Mouse (Mus musculus) CD4-positive, CD25-positive, alpha-beta regulatory T cell, adult 2 months (primary cell): ENCODE measurements around the gene Usp17ld.
"Not testable (repeated sequence)": the region's sequence is repeated elsewhere in the genome, so short reads cannot be mapped to it uniquely, and the experiment has no call there.

ENCODE experiments used
- DNase-seq: peaks from one replicate; pipeline ENCODE4 v3.0.0-alpha.2; 2012; ENCODE audit warnings: low read depth, low spot score

Gene Usp17ld

GRCm38 (mm10) chr7:103252405-103252804 lies at the start of gene Usp17ld:
TSS of gene Usp17ld (minus strand) at chr7:103252505.
- DNase-seq = not testable (repeated sequence)

- DNase-seq = no peak
Measured at GRCm38 (mm10) chr7:103216696-103217095, 35.6 kb downstream of the Usp17ld start, which contains the start of gene Olfr594. TSS of gene Olfr594 (plus strand) at chr7:103216996.

DNA sequence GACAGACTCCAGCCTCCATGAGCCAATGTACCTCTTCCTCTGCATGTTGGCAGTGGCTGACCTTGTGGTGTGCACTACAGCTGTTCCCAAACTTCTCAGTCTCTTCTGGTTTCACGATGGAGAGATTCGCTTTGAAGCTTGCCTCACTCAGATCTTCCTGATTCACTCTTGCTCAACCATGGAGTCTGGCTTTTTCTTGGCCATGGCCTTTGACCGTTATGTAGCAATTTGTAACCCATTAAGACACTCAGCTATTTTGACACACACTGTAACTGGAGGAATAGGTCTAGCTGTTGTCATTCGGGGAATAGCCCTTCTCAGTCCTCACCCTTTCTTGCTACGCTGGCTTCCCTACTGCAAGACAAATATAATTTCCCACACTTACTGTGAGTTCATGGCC lies 40.3 kb downstream of the Usp17ld start:
- not testable (repeated sequence) for DNase-seq

DNA sequence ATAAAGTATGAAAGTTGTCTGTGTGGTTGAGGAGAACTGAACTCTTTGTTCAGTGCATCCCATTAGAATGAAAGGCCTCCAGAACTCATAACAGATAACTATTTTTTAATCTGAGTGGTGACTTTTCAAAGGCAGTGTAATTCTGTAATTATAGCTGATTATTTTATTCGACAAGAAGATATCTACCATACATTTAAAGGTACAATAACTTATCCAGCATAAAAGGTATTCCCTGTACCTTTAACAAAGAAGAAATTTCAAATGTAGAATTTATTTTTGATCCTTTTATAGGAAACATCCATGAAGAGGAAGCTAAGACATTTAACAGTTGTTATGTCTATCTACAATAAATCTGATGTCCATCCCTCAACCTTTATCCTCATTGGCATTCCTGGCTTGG lies 40.7 kb downstream of the Usp17ld start, which contains the start of gene Olfr593:
Olfr593 (plus strand) TSS at position 301 of the 400 bp plus-strand sequence.
- no peak for DNase-seq
